Mouse (Mus musculus): ENCODE results near the gene Arhgef10l. TPM values are rescaled to one million over a fixed set of nuclear protein-coding genes. Genes with fewer than 3 reads are reported as not detected.

Arhgef10l gene
- total and polyA plus RNA-seq, 2 experiments from 2014 or later: 20.7 to 81.1 TPM

GRCm38 (mm10) chr4:140649207-140649591 is 16.6 kb downstream of the Arhgef10l start:
- 0 out of 2 replicates have a peak, but pooled peaks have one; percentile 4 for ATAC-seq (ENCODE audit: low FRiP score)

GRCm38 (mm10) chr4:140648443-140649206 is 17.2 kb downstream of the Arhgef10l start:
- Histone ChIP-seq H3K9me3 (ENCODE audit: low read length) (no peaks in the 10 kb centered on the region), H3K4me3 (ENCODE audit: low read depth, low read length) (peak overlapping the region; percentile 65), H3K9ac (replicated peaks; ENCODE audit: low read length, poor library complexity, severe bottlenecking) (peak overlapping the region; percentile 99), H3K4me1 (ENCODE audit: insufficient read depth, low read length) (peaks cover 8% of the 10 kb centered on the region), H3K27me3 (ENCODE audit: insufficient read depth, low read length) (no peaks in the 10 kb centered on the region), H3K36me3 (ENCODE audit: insufficient read depth, low read length) (no peaks in the 10 kb centered on the region), H3K27ac (ENCODE audit: low read depth, low read length) (peak overlapping the region; percentile 97), H3K4me2 (ENCODE audit: low read depth, low read length, poor library complexity, severe bottlenecking) (peak overlapping the region; percentile 89)
- ATAC-seq (ENCODE audit: low FRiP score): peak; percentile 70
- DNase-seq (ENCODE audit: low spot score): peak; percentile 55
- under 1% methylated on average over 29 of the region's 50 CpGs for WGBS
- no peak for TF ChIP-seq CTCF (IDR thresholded peaks at IDR 0.05)

More at GRCm38 (mm10) chr4:140649207-140649591, 16.6 kb downstream of the Arhgef10l start:
- Histone ChIP-seq H3K9me3 (ENCODE audit: low read length) (no peaks in the 10 kb centered on the region), H3K4me3 (ENCODE audit: low read depth, low read length) (peak overlapping the region; percentile 65), H3K9ac (replicated peaks; ENCODE audit: low read length, poor library complexity, severe bottlenecking) (peak overlapping the region; percentile 99), H3K4me2 (ENCODE audit: low read depth, low read length, poor library complexity, severe bottlenecking) (peak overlapping the region; percentile 89), H3K36me3 (ENCODE audit: insufficient read depth, low read length) (no peaks in the 10 kb centered on the region), H3K27ac (ENCODE audit: low read depth, low read length) (peak overlapping the region; percentile 97), H3K4me1 (ENCODE audit: insufficient read depth, low read length) (peaks cover 8% of the 10 kb centered on the region), H3K27me3 (ENCODE audit: insufficient read depth, low read length) (no peaks in the 10 kb centered on the region)
- no peak for TF ChIP-seq CTCF (IDR thresholded peaks at IDR 0.05)
- 16% methylated on average over 9 of the region's 9 CpGs for WGBS
- peak; percentile 46 for DNase-seq (ENCODE audit: low spot score)

GRCm38 (mm10) chr4:140647711-140648421 is 17.9 kb downstream of the Arhgef10l start:
- H3K36me3 ChIP-seq (ENCODE audit: insufficient read depth, low read length): no peaks in the 10 kb centered on the region
- TF ChIP-seq CTCF (IDR thresholded peaks at IDR 0.05): no peak
- peak overlapping the region; percentile 99 for H3K9ac ChIP-seq (replicated peaks; ENCODE audit: low read length, poor library complexity, severe bottlenecking)
- H3K4me3 ChIP-seq (ENCODE audit: low read depth, low read length): peak overlapping the region; percentile 65
- no peaks in the 10 kb centered on the region for H3K27me3 ChIP-seq (ENCODE audit: insufficient read depth, low read length)
- no peaks in the 10 kb centered on the region for H3K9me3 ChIP-seq (ENCODE audit: low read length)
- H3K27ac ChIP-seq (ENCODE audit: low read depth, low read length): peak overlapping the region; percentile 97
- 3% methylated on average over 12 of the region's 12 CpGs for WGBS
- H3K4me2 ChIP-seq (ENCODE audit: low read depth, low read length, poor library complexity, severe bottlenecking): peak overlapping the region; percentile 89
- DNase-seq (ENCODE audit: low spot score) (peak; percentile 78), ATAC-seq (ENCODE audit: low FRiP score) (peak; percentile 72)
- H3K4me1 ChIP-seq (ENCODE audit: insufficient read depth, low read length): peaks cover 8% of the 10 kb centered on the region

GRCm38 (mm10) chr4:140645638-140646037 is 20.2 kb downstream of the Arhgef10l start:
- no peaks in the 10 kb centered on the region for H3K27me3 ChIP-seq (ENCODE audit: insufficient read depth, low read length)
- peaks cover 8% of the 10 kb centered on the region for H3K4me1 ChIP-seq (ENCODE audit: insufficient read depth, low read length)
- H3K9ac ChIP-seq (replicated peaks; ENCODE audit: low read length, poor library complexity, severe bottlenecking): no peak overlapping the region
- 96% methylated on average over 3 of the region's 3 CpGs for WGBS
- no peak overlapping the region for H3K27ac ChIP-seq (ENCODE audit: low read depth, low read length)
- no peaks in the 10 kb centered on the region for H3K36me3 ChIP-seq (ENCODE audit: insufficient read depth, low read length)
- no peak for ATAC-seq (ENCODE audit: low FRiP score)
- no peak for TF ChIP-seq CTCF (IDR thresholded peaks at IDR 0.05)
- no peak overlapping the region for H3K4me2 ChIP-seq (ENCODE audit: low read depth, low read length, poor library complexity, severe bottlenecking)
- H3K4me3 ChIP-seq (ENCODE audit: low read depth, low read length): no peak overlapping the region
- DNase-seq (ENCODE audit: low spot score): no peak
- H3K9me3 ChIP-seq (ENCODE audit: low read length): no peaks in the 10 kb centered on the region

GRCm38 (mm10) chr4:140644701-140645100 is 21.1 kb downstream of the Arhgef10l start:
- Histone ChIP-seq H3K27me3 (ENCODE audit: insufficient read depth, low read length) (no peaks in the 10 kb centered on the region), H3K27ac (ENCODE audit: low read depth, low read length) (no peak overlapping the region), H3K9me3 (ENCODE audit: low read length) (no peaks in the 10 kb centered on the region), H3K36me3 (ENCODE audit: insufficient read depth, low read length) (no peaks in the 10 kb centered on the region), H3K4me1 (ENCODE audit: insufficient read depth, low read length) (peaks cover 8% of the 10 kb centered on the region), H3K4me3 (ENCODE audit: low read depth, low read length) (no peak overlapping the region), H3K9ac (replicated peaks; ENCODE audit: low read length, poor library complexity, severe bottlenecking) (no peak overlapping the region), H3K4me2 (ENCODE audit: low read depth, low read length, poor library complexity, severe bottlenecking) (no peak overlapping the region)
- no peak for ATAC-seq (ENCODE audit: low FRiP score)
- WGBS: 21% methylated on average over 3 of the region's 3 CpGs
- TF ChIP-seq CTCF (IDR thresholded peaks at IDR 0.05): no peak
- no peak for DNase-seq (ENCODE audit: low spot score)

- ATAC-seq (ENCODE audit: low FRiP score) (no peak), DNase-seq (ENCODE audit: low spot score) (no peak)
- WGBS: 67% methylated on average over 6 of the region's 6 CpGs
- Histone ChIP-seq H3K36me3 (ENCODE audit: insufficient read depth, low read length) (no peaks in the 10 kb centered on the region), H3K27ac (ENCODE audit: low read depth, low read length) (no peak overlapping the region), H3K27me3 (ENCODE audit: insufficient read depth, low read length) (no peaks in the 10 kb centered on the region), H3K4me1 (ENCODE audit: insufficient read depth, low read length) (peaks cover 8% of the 10 kb centered on the region), H3K9me3 (ENCODE audit: low read length) (no peaks in the 10 kb centered on the region), H3K4me3 (ENCODE audit: low read depth, low read length) (no peak overlapping the region), H3K9ac (replicated peaks; ENCODE audit: low read length, poor library complexity, severe bottlenecking) (no peak overlapping the region), H3K4me2 (ENCODE audit: low read depth, low read length, poor library complexity, severe bottlenecking) (no peak overlapping the region)
- no peak for TF ChIP-seq CTCF (IDR thresholded peaks at IDR 0.05)
Observed at GRCm38 (mm10) chr4:140644276-140644675, 21.5 kb downstream of the Arhgef10l start.

Measured in midbrain, postnatal 0 days (tissue).